Mouse (Mus musculus) retina, postnatal 7 days (tissue): ENCODE measurements around the gene Hspb3.
A peak's percentile ranks its signal among the peaks of the same experiment; 100 is the strongest.

Experiments
- DNase-seq: peaks from one replicate; pipeline ENCODE4 v3.0.0-alpha.2; 2012; ENCODE audit warnings: low read depth, low spot score

Hspb3 gene

DNA sequence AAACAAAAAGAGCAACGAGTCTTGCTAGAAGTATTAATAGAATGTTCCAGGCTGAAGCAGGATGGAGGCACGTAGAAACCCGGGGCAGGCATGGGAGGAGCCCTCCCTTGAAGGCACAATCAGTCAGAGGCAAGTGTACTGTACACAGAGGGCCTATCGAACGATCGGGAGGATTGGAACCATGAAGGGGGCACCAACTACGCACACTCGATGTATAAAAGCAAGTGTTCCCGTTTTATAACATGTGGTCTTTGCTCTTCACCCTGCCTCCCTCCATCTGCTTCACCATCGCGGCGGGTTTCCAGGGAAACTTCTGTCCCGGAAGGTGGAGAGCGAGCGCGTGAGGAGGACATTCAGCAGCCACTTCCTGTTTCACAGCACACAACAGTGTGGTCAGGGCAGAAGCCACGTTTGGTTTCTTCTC is 27.7 kb downstream of the Hspb3 start:
- DNase-seq: no peak

DNA sequence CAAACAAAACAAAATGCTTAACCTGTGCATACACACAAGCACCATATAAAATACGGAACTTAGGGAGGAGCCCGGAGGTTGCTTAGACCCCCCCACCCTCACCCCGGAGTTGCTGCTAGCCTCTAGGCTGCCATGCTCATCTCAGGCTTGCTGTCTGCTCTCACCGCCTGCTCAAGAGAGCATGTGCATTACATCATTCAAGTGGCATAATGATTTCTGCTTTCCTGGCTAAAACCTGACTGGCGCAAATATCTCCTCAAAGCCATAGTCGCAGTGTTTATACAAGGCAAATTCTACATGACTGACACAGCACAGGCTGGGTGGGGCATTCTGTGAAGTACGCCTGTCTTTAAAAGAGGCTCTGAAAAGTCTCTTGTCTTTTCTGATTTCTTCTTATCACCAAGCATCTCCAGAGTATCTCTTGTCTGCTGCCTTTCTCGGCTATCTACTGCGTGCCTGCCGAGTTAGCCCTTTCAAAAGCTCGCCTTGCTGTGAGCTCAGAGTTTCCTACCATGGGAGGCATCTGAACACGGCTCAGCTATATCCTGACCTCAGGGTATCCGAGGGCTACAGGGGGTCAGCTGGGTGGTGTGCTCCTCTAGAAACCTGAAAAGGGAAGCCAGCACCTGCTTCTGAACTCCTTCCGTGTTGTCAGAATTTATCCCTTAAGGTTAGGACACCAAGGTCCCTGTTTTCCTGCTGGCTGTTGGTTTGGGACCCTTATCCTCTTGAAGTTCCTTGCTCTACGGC is 28.6 kb downstream of the Hspb3 start:
- DNase-seq: no peak

GRCm38 (mm10) chr13:113632506-113632905 is 31.0 kb downstream of the Hspb3 start:
- DNase-seq: no peak

DNA sequence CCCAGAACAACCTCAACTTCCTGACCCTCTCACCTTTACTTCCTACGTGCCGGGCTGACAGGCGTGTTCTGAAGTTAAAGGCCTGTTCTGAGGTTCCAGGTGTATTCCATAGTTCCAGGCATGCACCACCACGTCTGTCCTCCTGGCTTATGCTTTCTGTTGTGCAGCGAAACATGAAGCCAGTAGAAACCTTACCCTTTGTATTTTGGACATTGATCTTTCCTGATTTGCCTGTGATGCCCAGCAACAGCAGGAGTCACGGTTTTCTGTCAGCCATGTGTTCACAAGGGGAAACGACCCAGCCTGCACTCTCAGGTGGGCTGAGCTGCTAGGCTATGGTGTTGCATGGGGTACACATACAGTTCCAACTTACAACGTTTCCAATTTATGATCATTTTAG is 35.9 kb downstream of the Hspb3 start:
- DNase-seq: no peak

DNA sequence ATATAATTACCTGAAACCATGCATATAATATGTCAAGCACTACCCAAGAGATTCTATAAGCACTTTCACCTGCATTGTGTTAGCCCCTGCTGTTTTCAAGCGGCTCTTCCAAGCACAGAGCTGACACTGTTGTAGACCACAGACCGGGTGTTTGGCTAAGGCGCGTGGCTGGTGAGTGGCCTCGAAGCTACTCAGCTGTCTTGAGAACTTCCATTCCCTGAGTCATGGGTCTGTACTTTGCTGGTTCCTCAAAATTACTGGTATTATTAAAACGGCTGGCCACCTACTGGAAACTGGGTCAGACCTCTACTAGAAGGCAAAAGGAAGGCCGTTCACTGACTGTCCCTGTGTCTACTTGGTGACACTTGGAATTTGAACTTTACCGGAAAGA is 40.6 kb downstream of the Hspb3 start:
- DNase-seq: no peak

GRCm38 (mm10) chr13:113622122-113622864 is 41.2 kb downstream of the Hspb3 start:
- DNase-seq: no peak

DNA sequence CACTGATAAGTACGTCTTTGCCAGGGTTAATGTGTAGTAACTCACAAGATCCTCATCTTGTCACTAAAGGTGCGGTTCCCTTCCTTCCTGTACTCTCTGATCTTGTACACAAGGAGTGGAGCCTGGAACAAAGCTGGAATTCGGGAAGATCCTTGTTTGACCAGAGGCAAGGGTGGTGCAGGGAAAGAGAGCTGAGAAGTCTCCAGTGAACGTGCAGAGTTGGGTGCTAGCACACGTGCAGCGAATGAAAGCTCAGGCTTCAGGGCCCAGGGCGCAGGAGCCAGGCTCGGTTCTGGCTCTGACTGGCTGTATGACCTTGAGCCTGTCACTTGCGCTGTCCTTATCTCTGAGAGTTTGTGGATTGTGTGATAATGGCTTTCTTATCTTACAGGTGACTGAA is 44.5 kb downstream of the Hspb3 start:
- no peak for DNase-seq

DNA sequence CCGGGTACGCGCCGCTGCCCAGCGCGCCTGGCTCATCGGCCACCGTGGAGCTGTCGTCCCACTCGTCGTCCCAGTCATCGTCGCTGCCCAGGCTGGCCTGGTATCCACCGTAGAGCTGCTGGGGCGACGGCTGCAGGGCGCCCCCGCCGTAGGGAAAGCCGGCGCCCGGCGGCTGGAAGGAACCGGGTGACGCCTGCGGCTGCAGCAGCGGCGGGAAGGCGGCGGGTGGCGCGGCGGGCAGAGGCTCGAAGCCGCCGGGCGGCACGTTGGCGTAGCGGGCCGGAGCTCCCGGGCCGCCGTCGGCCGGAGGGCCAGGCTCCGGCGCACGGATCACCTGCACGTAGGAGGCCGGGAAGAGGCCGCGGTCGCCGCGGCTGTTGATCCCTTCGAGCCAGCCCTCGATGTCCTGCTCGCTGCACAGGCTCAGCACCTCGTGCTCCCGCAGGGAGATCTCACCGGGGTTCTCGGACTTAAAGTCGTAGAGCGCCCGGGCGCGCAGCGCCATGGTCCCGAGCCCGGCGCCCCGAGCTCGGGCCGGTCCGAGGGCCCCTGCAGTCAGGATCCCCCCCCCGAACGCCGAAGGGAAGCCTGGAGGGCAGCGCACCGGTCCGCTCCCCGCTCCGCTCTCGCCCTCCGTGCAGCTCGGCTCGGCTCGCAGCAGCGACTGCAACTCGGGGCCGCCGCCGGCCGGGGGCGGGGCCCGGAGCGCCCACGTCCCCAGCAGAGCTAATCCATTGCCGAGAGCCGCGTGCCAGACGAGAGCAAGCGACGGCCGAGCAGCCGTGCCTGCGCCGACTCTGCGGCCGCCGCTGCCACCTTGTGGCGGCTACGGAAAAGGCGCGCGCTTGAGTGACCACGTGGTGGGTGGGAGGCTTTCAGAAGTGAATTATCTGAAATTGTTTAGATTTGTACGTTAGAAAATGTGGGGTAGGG is 45.3 kb downstream of the Hspb3 start, which contains the start of gene Snx18:
TSS of gene Snx18 (minus strand) at position 674 of the 933 bp plus-strand sequence.
- peak; percentile 85 for DNase-seq

DNA sequence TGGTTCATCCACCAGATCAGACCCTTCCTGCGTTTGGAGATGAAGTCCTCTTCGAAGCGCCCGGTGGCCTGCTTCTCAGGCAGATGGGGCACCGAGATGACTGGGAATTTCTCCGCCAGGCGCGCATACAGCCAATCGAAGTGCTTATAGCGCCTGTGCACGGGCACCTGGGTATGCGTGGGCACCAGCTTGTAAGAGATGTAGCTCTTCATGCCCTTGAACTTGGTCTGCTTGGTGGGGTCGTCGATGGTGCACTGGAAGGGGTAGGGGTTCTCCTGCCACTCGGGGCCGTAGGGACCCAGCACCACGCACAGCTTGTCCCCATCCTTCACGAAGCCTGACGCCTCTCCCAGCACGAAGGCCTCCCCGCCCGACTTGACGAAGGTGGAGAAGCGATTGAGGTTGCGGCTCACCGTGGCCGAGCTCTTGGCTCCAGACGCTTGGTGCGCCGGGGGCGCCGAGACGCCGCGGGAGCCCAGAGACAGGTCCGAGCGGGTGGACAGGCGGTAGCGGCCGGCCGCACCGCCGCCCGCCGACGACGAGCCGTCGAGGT is 46.1 kb downstream of the Hspb3 start:
- no peak for DNase-seq

- no peak for DNase-seq
Measured at GRCm38 (mm10) chr13:113616751-113617337, 46.6 kb downstream of the Hspb3 start.

DNA sequence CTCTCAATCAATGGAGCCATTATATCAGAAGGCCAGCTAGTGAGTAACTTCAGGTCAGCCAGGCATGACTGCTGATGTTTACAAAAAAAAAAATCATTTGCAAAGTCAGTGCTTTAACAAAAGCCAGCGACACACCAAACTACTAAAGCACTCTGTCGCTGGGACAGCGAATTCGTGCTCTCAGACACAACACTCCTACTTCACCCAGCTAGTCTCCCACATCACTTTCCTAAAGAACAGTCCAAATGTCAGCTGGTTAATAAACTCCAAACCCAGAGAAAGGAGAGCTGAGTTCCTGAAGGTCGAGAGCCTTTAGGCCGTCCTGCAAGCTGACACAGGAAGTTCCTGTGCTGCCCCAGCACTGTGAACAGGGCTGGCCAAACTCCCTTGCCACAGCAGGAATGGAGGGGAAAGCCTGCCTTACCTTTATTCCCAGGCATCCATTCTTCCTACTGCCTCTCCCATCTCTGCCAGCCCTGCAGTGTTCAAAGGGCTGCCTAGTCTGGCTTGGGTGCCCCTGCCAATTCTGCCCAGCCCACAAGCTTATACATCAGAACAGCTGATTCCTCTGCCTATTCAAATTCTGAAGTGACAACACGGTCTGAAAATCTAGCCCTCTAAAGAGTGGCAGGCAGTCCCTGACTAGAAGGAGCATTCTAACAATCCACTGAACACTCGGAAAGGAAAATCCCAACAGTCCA is 47.4 kb downstream of the Hspb3 start:
- no peak for DNase-seq

- no peak for DNase-seq
Measured at GRCm38 (mm10) chr13:113615546-113615941, 47.9 kb downstream of the Hspb3 start.

GRCm38 (mm10) chr13:113614635-113615545 is 48.6 kb downstream of the Hspb3 start:
- DNase-seq: peak; percentile 60

GRCm38 (mm10) chr13:113613882-113614281 is 49.6 kb downstream of the Hspb3 start:
- no peak for DNase-seq

- no peak for DNase-seq
Measured at GRCm38 (mm10) chr13:113613341-113613740, 50.1 kb downstream of the Hspb3 start.
